Mouse (Mus musculus): ENCODE results near the gene Cyp4a32. TPM values are rescaled to one million over a fixed set of nuclear protein-coding genes. Genes with fewer than 3 reads are reported as not detected.

The Cyp4a32 gene
- polyA plus RNA-seq, 1 experiment from 2014 or later: not detected

- Histone ChIP-seq H3K4me1 (peaks cover 10% of the 10 kb centered on the region), H3K36me3 (no peaks in the 10 kb centered on the region), H3K4me3 (replicated peaks) (no peak overlapping the region), H3K4me2 (no peak overlapping the region), H3K9ac (no peak overlapping the region), H3K9me3 (replicated peaks) (no peaks in the 10 kb centered on the region), H3K27ac (no peak overlapping the region), H3K27me3 (no peaks in the 10 kb centered on the region)
- no peak for ATAC-seq (replicated peaks; ENCODE audit: low FRiP score)
These were observed 58.4 kb downstream of the Cyp4a32 start for GRCm38 (mm10) chr4:115659190-115659589.

Other genes with a start within 250 kb of the Cyp4a32 start
- gene Cyp4a12b, start 189.3 kb upstream of the Cyp4a32 start, polyA plus RNA-seq (2015; fragmentation: Nextera tagmentation; extraction: Ambion mirVana): 0.44 and 0.55 TPM in 2 replicates
- gene Cyp4a30b, start 148.4 kb upstream of the Cyp4a32 start, polyA plus RNA-seq (2015; fragmentation: Nextera tagmentation; extraction: Ambion mirVana): 0.45 and 1.1 TPM in 2 replicates
- gene Cyp4a14, start 104.8 kb upstream of the Cyp4a32 start, polyA plus RNA-seq (2015; fragmentation: Nextera tagmentation; extraction: Ambion mirVana): 0.06 TPM in 1 of 2 replicates, not detected in the other
- 1.3 and 1.4 TPM in 2 replicates for gene Cyp4a10, start 82.7 kb upstream of the Cyp4a32 start, polyA plus RNA-seq (2015; fragmentation: Nextera tagmentation; extraction: Ambion mirVana)
- gene Cyp4a31, start 37.3 kb upstream of the Cyp4a32 start, polyA plus RNA-seq (2015; fragmentation: Nextera tagmentation; extraction: Ambion mirVana): 32.1 and 43.2 TPM in 2 replicates
- 5.6 and 6.2 TPM in 2 replicates for gene Cyp4b1, start 46.8 kb downstream of the Cyp4a32 start, polyA plus RNA-seq (2015; fragmentation: Nextera tagmentation; extraction: Ambion mirVana)
- gene Efcab14, start 136.8 kb downstream of the Cyp4a32 start, polyA plus RNA-seq (2015; fragmentation: Nextera tagmentation; extraction: Ambion mirVana): 36.7 and 37.2 TPM in 2 replicates
- gene Tex38, start 180.0 kb downstream of the Cyp4a32 start, polyA plus RNA-seq (2015; fragmentation: Nextera tagmentation; extraction: Ambion mirVana): 0.28 and 0.60 TPM in 2 replicates
- gene Atpaf1, start 183.8 kb downstream of the Cyp4a32 start, polyA plus RNA-seq (2015; fragmentation: Nextera tagmentation; extraction: Ambion mirVana): 55.2 and 60.7 TPM in 2 replicates
- gene Mob3c, start 227.1 kb downstream of the Cyp4a32 start, polyA plus RNA-seq (2015; fragmentation: Nextera tagmentation; extraction: Ambion mirVana): 12.4 and 14.6 TPM in 2 replicates
- gene Mknk1, start 238.2 kb downstream of the Cyp4a32 start, polyA plus RNA-seq (2015; fragmentation: Nextera tagmentation; extraction: Ambion mirVana): 23.4 and 25.6 TPM in 2 replicates